Mouse (Mus musculus) brain, embryonic 14.5 days (tissue): ENCODE data around the gene Trpm8.

ENCODE experiments used
- CTCF ChIP-seq: fragments of 200-500 bp; IDR thresholded peaks from 2 replicates; pipeline ENCODE4 v1.5.1; 2012; ENCODE audit warnings: inconsistent platforms, mild to moderate bottlenecking, moderate library complexity, borderline replicate concordance; ENCODE audit not compliant: insufficient read depth, insufficient read length; ENCODE audit errors: extremely low read depth
- POLR2A ChIP-seq: fragments of 200-500 bp; IDR thresholded peaks from 2 replicates; pipeline ENCODE4 v1.6.1; 2012; ENCODE audit warnings: mild to moderate bottlenecking, inconsistent platforms, borderline replicate concordance; ENCODE audit not compliant: poor library complexity, insufficient read depth, insufficient read length, severe bottlenecking; ENCODE audit errors: extremely low read depth

DNA sequence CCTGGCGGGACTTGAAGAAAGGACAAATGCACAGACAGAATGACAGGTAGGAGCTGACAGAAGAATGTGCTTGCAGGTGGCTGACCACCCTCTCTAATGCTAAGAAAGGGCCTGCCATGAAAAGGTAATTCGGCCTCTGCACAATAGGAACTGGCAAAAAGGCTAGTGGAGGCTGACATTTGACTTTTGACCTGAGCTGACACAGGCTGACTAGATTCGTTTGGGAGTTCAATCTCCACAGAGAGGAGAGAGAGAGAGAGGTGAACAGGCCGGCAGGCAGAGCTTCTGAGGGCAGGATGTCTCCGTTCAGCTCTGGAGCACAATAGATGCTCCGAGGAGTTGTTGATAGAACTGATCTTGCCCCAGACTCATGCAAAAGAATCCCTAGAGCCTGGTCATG lies 31.1 kb upstream of the Trpm8 start:
- TF ChIP-seq CTCF (no peak), POLR2A (no peak)
